Mouse (Mus musculus): Measurements from ENCODE around the gene Cfap298. TPM values are rescaled to one million over a fixed set of nuclear protein-coding genes. Genes with fewer than 3 reads are reported as not detected.

Gene Cfap298
- polyA plus RNA-seq, 1 experiment from 2014 or later = 49.8 TPM

- no peak overlapping the region for H3K27ac ChIP-seq
- WGBS = 94% methylated on average over 7 of the region's 7 CpGs
- no peak overlapping the region for H3K9ac ChIP-seq
- no peaks in the 10 kb centered on the region for H3K9me3 ChIP-seq (replicated peaks)
- no peaks in the 10 kb centered on the region for H3K4me1 ChIP-seq
- ATAC-seq (ENCODE audit: low FRiP score) = no peak
- no peak overlapping the region for H3K4me3 ChIP-seq
- H3K4me2 ChIP-seq (replicated peaks) = no peak overlapping the region
- no peaks in the 10 kb centered on the region for H3K27me3 ChIP-seq
- H3K36me3 ChIP-seq = peaks cover 52% of the 10 kb centered on the region
Observed at GRCm38 (mm10) chr16:90941246-90941645, 6.3 kb upstream of the Cfap298 start.

GRCm38 (mm10) chr16:90934193-90934686 is 674 bp downstream of the Cfap298 start:
- peak; percentile 56 for ATAC-seq (ENCODE audit: low FRiP score)
- Histone ChIP-seq H3K9ac (peak overlapping the region; percentile 86), H3K27ac (peak overlapping the region; percentile 79), H3K27me3 (no peaks in the 10 kb centered on the region), H3K4me3 (peak overlapping the region; percentile 87), H3K9me3 (replicated peaks) (no peaks in the 10 kb centered on the region), H3K36me3 (peaks cover 16% of the 10 kb centered on the region), H3K4me2 (replicated peaks) (peak overlapping the region; percentile 80), H3K4me1 (peaks cover 5% of the 10 kb centered on the region)
- under 1% methylated on average over 38 of the region's 38 CpGs for WGBS

- H3K4me3 ChIP-seq = peak overlapping the region; percentile 87
- no peaks in the 10 kb centered on the region for H3K27me3 ChIP-seq
- H3K4me1 ChIP-seq = peaks cover 5% of the 10 kb centered on the region
- peaks cover 19% of the 10 kb centered on the region for H3K36me3 ChIP-seq
- 31% methylated on average over 13 of the region's 13 CpGs for WGBS
- no peak for ATAC-seq (ENCODE audit: low FRiP score)
- H3K27ac ChIP-seq = peak overlapping the region; percentile 79
- peak overlapping the region; percentile 86; the same call in 1 of the 2 replicates for H3K9ac ChIP-seq
- H3K9me3 ChIP-seq (replicated peaks) = no peaks in the 10 kb centered on the region
- peak overlapping the region; percentile 80 for H3K4me2 ChIP-seq (replicated peaks)
Observed at GRCm38 (mm10) chr16:90933534-90934176, 1.3 kb downstream of the Cfap298 start.

DNA sequence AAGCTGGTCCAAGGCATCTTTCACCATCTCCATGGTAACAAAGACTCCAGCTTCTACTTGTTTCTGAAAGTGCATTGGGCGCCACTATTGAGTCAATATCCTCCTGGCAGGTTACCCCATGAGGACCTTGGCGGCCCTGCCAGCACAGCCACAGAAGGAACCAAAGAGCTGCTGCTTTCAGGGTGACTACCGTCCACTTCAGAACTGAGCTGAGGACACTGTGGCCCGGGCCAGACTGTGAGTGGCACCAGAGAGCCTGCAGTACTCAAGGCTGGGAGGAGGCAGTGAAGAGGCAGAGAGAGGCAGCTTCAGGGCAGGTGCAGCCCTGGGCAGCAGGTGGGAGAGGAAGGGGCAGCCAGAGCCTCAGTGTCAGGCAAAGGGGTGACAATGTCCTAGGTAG is 7.5 kb downstream of the Cfap298 start:
- no peak overlapping the region for H3K4me2 ChIP-seq (replicated peaks)
- no peak overlapping the region for H3K9ac ChIP-seq
- peaks cover 16% of the 10 kb centered on the region for H3K36me3 ChIP-seq
- H3K4me3 ChIP-seq = no peak overlapping the region
- H3K9me3 ChIP-seq (replicated peaks) = no peaks in the 10 kb centered on the region
- no peaks in the 10 kb centered on the region for H3K27me3 ChIP-seq
- H3K4me1 ChIP-seq = no peaks in the 10 kb centered on the region
- ATAC-seq (ENCODE audit: low FRiP score) = no peak
- WGBS = 94% methylated on average over 4 of the region's 4 CpGs
- no peak overlapping the region for H3K27ac ChIP-seq

DNA sequence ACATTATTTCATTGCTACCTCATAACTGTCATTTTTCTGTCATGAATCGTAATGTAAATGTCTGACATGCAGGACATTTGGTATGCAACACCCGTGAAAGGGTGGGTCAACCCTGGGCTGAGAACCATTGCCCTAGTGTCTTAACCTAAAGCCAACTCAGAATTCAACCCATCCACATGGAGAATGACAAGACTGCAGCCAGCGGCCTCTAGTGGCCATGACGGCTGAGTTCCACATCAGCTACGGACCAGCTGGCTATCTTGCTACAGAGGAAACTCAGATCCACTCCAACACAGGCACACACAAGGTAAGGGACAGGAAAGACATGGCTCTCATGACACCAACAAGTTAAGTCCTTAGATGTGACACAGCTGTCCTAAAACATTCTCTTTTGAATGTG is 9.5 kb downstream of the Cfap298 start:
- 26% methylated on average over 5 of the region's 5 CpGs for WGBS
- no peak overlapping the region for H3K4me2 ChIP-seq (replicated peaks)

DNA sequence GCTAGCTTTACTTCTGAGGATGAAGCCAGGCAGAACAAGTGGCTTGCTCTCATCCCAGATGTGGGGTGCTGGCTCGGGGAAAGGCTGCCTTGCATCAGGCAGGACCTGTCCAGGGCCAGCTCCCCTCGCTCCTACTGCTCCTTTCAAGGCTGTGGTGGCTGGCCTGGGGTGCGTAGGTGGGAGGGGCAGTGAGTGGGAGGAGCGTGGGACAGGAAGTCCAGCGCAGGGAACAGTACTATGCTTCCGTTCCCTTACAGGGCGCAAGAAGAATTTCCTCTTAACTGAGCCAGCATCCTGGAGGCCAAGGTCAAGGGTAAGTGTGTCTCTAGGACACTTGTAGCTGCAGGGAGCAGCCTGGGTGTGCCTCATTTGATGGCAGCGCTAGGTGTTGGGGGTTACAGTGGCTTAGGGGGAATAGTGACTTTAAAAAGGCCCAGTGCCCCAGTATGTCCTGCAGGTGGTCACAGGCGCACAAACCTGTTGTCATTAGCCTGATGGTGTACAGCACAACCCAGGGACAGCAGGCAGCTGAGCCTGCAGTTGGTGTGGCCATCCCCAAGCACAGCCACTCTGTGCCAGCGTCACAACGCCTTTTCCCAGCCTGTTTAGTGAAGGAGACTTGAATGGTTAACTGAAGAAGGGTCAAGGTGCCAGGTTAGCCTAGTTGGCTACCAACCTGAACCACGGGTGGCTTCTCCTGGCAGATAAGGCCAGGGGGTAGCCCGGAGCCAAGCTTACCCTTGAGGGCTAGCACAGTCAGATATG is 10.1 kb downstream of the Cfap298 start:
- ATAC-seq (ENCODE audit: low FRiP score) = no peak; the same call in 1 of the 2 replicates
- Histone ChIP-seq H3K9ac (no peak overlapping the region), H3K9me3 (replicated peaks) (no peaks in the 10 kb centered on the region), H3K36me3 (peaks cover 16% of the 10 kb centered on the region), H3K27ac (no peak overlapping the region), H3K27me3 (no peaks in the 10 kb centered on the region), H3K4me2 (replicated peaks) (no peak overlapping the region), H3K4me3 (no peak overlapping the region), H3K4me1 (peaks cover 6% of the 10 kb centered on the region; the same call in 1 of the 2 replicates)
- WGBS = 91% methylated on average over 13 of the region's 13 CpGs

More for the DNA sequence above, 9.5 kb downstream of the Cfap298 start:
- no peak overlapping the region for H3K9ac ChIP-seq
- H3K27me3 ChIP-seq = no peaks in the 10 kb centered on the region
- no peak overlapping the region for H3K27ac ChIP-seq
- no peak overlapping the region for H3K4me3 ChIP-seq
- no peaks in the 10 kb centered on the region for H3K9me3 ChIP-seq (replicated peaks)
- ATAC-seq (ENCODE audit: low FRiP score) = peak; percentile 16; the same call in 1 of the 2 replicates
- H3K4me1 ChIP-seq = peaks cover 6% of the 10 kb centered on the region; the same call in 1 of the 2 replicates
- H3K36me3 ChIP-seq = peaks cover 16% of the 10 kb centered on the region

- Histone ChIP-seq H3K27me3 (no peaks in the 10 kb centered on the region), H3K27ac (peak overlapping the region; percentile 30; the same call in 1 of the 2 replicates), H3K9me3 (replicated peaks) (no peaks in the 10 kb centered on the region), H3K4me3 (no peak overlapping the region), H3K4me2 (replicated peaks) (no peak overlapping the region), H3K9ac (no peak overlapping the region), H3K4me1 (peaks cover 8% of the 10 kb centered on the region; the same call in 1 of the 2 replicates), H3K36me3 (peaks cover 10% of the 10 kb centered on the region)
- WGBS = 53% methylated on average over 10 of the region's 10 CpGs
- peak; percentile 59; the same call in 1 of the 2 replicates for ATAC-seq (ENCODE audit: low FRiP score)
Observed at GRCm38 (mm10) chr16:90921471-90922159, 13.3 kb downstream of the Cfap298 start.

- 76% methylated on average over 8 of the region's 8 CpGs for WGBS
Observed at GRCm38 (mm10) chr16:90917156-90917555, 17.8 kb downstream of the Cfap298 start.

GRCm38 (mm10) chr16:90916040-90916481 is 18.9 kb downstream of the Cfap298 start:
- no peaks in the 10 kb centered on the region for H3K27me3 ChIP-seq
- H3K4me3 ChIP-seq = no peak overlapping the region
- H3K4me1 ChIP-seq = peaks cover 5% of the 10 kb centered on the region; the same call in 1 of the 2 replicates
- no peaks in the 10 kb centered on the region for H3K36me3 ChIP-seq
- no peaks in the 10 kb centered on the region for H3K9me3 ChIP-seq (replicated peaks)
- no peak for ATAC-seq (ENCODE audit: low FRiP score)
- no peak overlapping the region for H3K4me2 ChIP-seq (replicated peaks)
- H3K9ac ChIP-seq = no peak overlapping the region
- 35% methylated on average over 12 of the region's 12 CpGs for WGBS
- H3K27ac ChIP-seq = no peak overlapping the region

More at GRCm38 (mm10) chr16:90917156-90917555, 17.8 kb downstream of the Cfap298 start:
- Histone ChIP-seq H3K36me3 (no peaks in the 10 kb centered on the region), H3K9ac (no peak overlapping the region), H3K4me2 (replicated peaks) (no peak overlapping the region), H3K4me1 (peaks cover 11% of the 10 kb centered on the region; the same call in 1 of the 2 replicates), H3K27ac (no peak overlapping the region), H3K9me3 (replicated peaks) (no peaks in the 10 kb centered on the region), H3K27me3 (no peaks in the 10 kb centered on the region), H3K4me3 (no peak overlapping the region)
- ATAC-seq (ENCODE audit: low FRiP score) = no peak

DNA sequence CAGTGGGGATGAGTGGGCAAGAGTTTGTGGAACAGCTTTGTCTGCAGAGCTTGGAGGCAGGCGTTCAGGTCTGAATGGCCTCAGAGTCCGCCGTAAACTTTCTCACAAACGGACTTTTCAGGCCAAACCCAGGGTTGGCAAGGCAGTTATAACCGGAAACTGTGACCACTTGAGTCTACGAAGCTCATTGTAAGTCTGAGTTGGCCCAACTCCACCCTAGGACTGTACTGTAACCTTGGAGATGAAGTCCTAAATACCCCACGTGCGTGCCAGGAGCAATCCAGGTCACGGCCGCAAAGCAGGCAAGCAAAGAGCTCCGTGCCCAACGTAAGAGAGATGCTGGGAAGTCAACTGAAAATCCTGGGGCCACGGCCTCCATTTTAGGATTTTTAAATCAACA is 23.1 kb downstream of the Cfap298 start:
- WGBS = 92% methylated on average over 13 of the region's 13 CpGs
- Histone ChIP-seq H3K36me3 (no peaks in the 10 kb centered on the region), H3K4me1 (peaks cover 3% of the 10 kb centered on the region), H3K27me3 (no peaks in the 10 kb centered on the region), H3K4me2 (replicated peaks) (no peak overlapping the region), H3K4me3 (no peak overlapping the region), H3K9me3 (replicated peaks) (no peaks in the 10 kb centered on the region), H3K9ac (no peak overlapping the region), H3K27ac (no peak overlapping the region)
- no peak for ATAC-seq (ENCODE audit: low FRiP score)

DNA sequence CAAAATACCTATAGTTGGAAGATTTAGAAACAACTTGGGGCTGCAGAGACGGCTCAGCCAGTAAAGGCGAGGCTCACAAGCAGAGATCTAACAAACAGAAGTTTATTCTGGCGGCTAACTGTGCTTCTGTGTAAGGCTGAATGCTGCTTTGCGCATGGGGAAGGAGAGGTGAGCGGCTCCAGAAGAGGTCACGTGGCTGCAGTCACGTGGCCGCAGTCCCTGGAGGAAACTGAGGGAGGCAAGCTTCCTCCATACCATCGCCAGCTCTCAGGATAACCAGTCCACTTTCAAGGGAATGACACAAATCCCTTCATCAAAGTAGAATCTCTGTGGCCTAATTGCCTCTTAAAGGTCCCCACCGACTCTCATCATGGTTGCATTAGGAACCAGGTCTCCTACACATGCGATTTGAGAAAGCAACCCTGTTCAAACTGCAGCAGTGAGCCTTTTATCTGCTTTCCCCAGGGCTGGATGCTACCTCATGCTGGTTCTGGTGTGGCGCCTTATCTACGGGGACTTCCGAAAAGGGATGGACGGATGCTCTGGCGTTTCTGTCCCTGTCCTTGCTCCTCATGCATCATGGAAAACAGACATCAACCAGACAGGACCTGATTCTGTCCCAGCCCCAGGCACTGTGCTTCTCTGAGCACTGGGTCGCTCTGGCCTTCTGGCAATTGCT is 23.9 kb downstream of the Cfap298 start:
- no peak for ATAC-seq (ENCODE audit: low FRiP score)
- no peaks in the 10 kb centered on the region for H3K9me3 ChIP-seq (replicated peaks)
- no peak overlapping the region for H3K9ac ChIP-seq
- peaks cover under 1% of the 10 kb centered on the region for H3K4me1 ChIP-seq
- no peaks in the 10 kb centered on the region for H3K36me3 ChIP-seq
- no peak overlapping the region for H3K27ac ChIP-seq
- no peaks in the 10 kb centered on the region for H3K27me3 ChIP-seq
- 84% methylated on average over 17 of the region's 17 CpGs for WGBS
- no peak overlapping the region for H3K4me3 ChIP-seq
- H3K4me2 ChIP-seq (replicated peaks) = no peak overlapping the region

All from hindbrain, embryonic 12.5 days (tissue).